Mouse (Mus musculus): Measurements from ENCODE around the gene Cdk20. TPM values are rescaled to one million over a fixed set of nuclear protein-coding genes. Genes with fewer than 3 reads are reported as not detected.
A peak's percentile ranks its signal among the peaks of the same experiment; 100 is the strongest.
"Not testable (repeated sequence)": the region's sequence is repeated elsewhere in the genome, so short reads cannot be mapped to it uniquely, and the experiment has no call there.

Gene Cdk20
- polyA plus RNA-seq, 1 experiment from 2014 or later = 10.8 TPM

DNA sequence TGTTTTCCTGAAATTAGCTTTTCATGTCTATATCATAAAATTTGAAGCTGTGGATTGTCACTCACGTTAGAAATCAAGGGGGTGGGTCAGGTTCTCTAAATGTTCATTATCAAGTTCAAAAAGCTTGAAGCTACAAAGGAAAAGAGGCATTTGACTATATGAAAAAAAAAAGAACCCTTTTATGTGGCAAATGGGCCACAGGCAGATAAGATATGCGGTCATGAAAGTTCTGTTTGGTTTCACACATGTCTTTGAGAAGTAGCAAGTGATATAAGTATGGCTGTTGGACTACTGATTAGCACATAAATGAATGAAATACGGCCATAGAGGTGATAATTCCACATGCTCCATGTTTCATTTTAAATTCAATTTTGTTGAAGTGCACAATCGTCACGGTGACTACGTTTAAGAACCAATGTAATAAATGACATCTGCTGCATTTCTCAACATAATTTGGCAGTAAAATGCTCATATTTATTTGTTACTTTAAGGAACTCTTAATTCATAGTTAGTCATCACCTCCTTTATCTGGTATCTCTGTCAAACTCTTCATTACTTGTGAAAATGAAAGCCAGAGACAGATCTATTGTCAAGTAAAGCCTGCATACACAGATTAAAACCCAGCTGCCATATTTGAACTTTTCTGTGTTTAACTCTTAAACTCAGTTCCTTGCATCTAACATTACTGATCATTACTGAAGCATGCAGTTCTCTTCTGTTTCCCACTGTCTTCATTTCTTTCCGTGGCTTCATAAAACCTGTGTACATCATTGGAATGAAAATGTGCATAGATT lies 18.1 kb downstream of the Cdk20 start:
- H3K9me3 ChIP-seq (ENCODE audit: control insufficient read depth, low read length) = no peaks in the 10 kb centered on the region
- 70% methylated on average over 7 of the region's 7 CpGs for WGBS
- H3K27ac ChIP-seq (replicated peaks; ENCODE audit: low read depth, low read length) = no peak overlapping the region
- no peaks in the 10 kb centered on the region for H3K4me1 ChIP-seq (ENCODE audit: control insufficient read depth, insufficient read depth, low read length)
- no peak for ATAC-seq (ENCODE audit: insufficient number of reproducible peaks, low FRiP score, low TSS enrichment, low read depth)
- H3K27me3 ChIP-seq (ENCODE audit: control insufficient read depth, insufficient read depth, low read length) = no peaks in the 10 kb centered on the region
- no peak overlapping the region for H3K4me3 ChIP-seq (ENCODE audit: low read depth, low read length)
- no peak overlapping the region for H3K4me2 ChIP-seq (ENCODE audit: low read depth, severe bottlenecking)
- no peak overlapping the region for H3K9ac ChIP-seq (ENCODE audit: low read length)
- DNase-seq (ENCODE audit: low spot score) = no peak
- H3K36me3 ChIP-seq (ENCODE audit: control insufficient read depth, insufficient read depth, low read length) = no peaks in the 10 kb centered on the region

- WGBS = 92% methylated on average over 19 of the region's 19 CpGs
These were observed 25.3 kb downstream of the Cdk20 start for GRCm38 (mm10) chr13:64457225-64457978.

DNA sequence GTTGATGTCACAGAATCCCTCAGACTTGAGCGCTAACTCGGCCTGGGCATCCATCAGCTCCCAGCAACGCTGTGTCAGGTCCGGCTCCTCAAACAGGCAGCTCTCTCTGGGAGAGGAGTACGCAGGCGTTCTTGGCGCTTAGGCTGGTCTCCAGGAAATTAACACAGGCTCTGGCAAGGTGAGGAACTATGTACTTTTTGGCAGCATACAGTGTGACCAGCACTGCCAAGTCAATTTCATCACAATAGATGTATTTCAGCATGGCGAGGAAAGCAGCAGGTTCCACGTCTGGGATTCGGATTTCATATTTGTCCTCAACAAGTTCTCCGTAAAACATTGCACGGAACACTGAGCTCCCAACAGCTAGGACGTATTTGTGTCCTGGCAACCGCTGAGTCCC lies 26.1 kb downstream of the Cdk20 start:
- Histone ChIP-seq H3K4me3 (ENCODE audit: low read depth, low read length) (no peak overlapping the region), H3K27me3 (ENCODE audit: control insufficient read depth, insufficient read depth, low read length) (no peaks in the 10 kb centered on the region), H3K4me2 (ENCODE audit: low read depth, severe bottlenecking) (no peak overlapping the region), H3K36me3 (ENCODE audit: control insufficient read depth, insufficient read depth, low read length) (no peaks in the 10 kb centered on the region), H3K4me1 (ENCODE audit: control insufficient read depth, insufficient read depth, low read length) (no peaks in the 10 kb centered on the region), H3K9me3 (ENCODE audit: control insufficient read depth, low read length) (no peaks in the 10 kb centered on the region), H3K27ac (replicated peaks; ENCODE audit: low read depth, low read length) (no peak overlapping the region), H3K9ac (ENCODE audit: low read length) (no peak overlapping the region)
- 91% methylated on average over 14 of the region's 14 CpGs for WGBS
- DNase-seq (ENCODE audit: low spot score) (no peak), ATAC-seq (ENCODE audit: insufficient number of reproducible peaks, low FRiP score, low TSS enrichment, low read depth) (no peak)

More at GRCm38 (mm10) chr13:64457225-64457978, 25.3 kb downstream of the Cdk20 start:
- DNase-seq (ENCODE audit: low spot score); ATAC-seq (ENCODE audit: insufficient number of reproducible peaks, low FRiP score, low TSS enrichment, low read depth); H3K27me3 ChIP-seq (ENCODE audit: control insufficient read depth, insufficient read depth, low read length); H3K9me3 ChIP-seq (ENCODE audit: control insufficient read depth, low read length); H3K4me2 ChIP-seq (ENCODE audit: low read depth, severe bottlenecking); H3K4me3 ChIP-seq (ENCODE audit: low read depth, low read length); H3K36me3 ChIP-seq (ENCODE audit: control insufficient read depth, insufficient read depth, low read length); H3K4me1 ChIP-seq (ENCODE audit: control insufficient read depth, insufficient read depth, low read length); H3K27ac ChIP-seq (replicated peaks; ENCODE audit: low read depth, low read length); H3K9ac ChIP-seq (ENCODE audit: low read length): not testable (repeated sequence)

DNA sequence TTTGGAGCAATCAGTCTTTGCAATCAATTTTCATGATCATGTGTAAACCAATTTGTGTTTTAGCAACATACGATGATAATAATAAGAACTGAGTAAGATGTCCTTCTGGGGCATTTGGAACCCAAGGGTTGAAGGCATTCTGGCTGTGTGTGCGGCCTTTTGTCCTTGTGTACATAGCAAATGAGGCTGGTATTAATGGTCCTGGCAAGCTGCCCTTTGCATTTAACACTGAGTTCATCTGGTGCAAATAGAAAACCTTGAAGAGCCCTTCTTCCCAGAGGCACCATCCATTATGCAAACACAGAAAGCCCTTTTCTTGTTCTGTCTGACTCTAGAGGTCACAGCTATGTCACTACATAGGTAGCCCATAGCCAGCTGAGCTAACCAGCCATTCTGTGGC lies 30.5 kb downstream of the Cdk20 start:
- H3K36me3 ChIP-seq (ENCODE audit: control insufficient read depth, insufficient read depth, low read length) = no peaks in the 10 kb centered on the region
- DNase-seq (ENCODE audit: low spot score) (no peak), ATAC-seq (ENCODE audit: insufficient number of reproducible peaks, low FRiP score, low TSS enrichment, low read depth) (no peak)
- H3K27me3 ChIP-seq (ENCODE audit: control insufficient read depth, insufficient read depth, low read length) = no peaks in the 10 kb centered on the region
- no peak overlapping the region for H3K4me3 ChIP-seq (ENCODE audit: low read depth, low read length)
- no peaks in the 10 kb centered on the region for H3K4me1 ChIP-seq (ENCODE audit: control insufficient read depth, insufficient read depth, low read length)
- 87% methylated on average over 2 of the region's 2 CpGs for WGBS
- H3K4me2 ChIP-seq (ENCODE audit: low read depth, severe bottlenecking) = no peak overlapping the region
- no peak overlapping the region for H3K27ac ChIP-seq (replicated peaks; ENCODE audit: low read depth, low read length)
- no peaks in the 10 kb centered on the region for H3K9me3 ChIP-seq (ENCODE audit: control insufficient read depth, low read length)
- H3K9ac ChIP-seq (ENCODE audit: low read length) = no peak overlapping the region

- H3K4me2 ChIP-seq (ENCODE audit: low read depth, severe bottlenecking) = no peak overlapping the region
- no peaks in the 10 kb centered on the region for H3K27me3 ChIP-seq (ENCODE audit: control insufficient read depth, insufficient read depth, low read length)
- 74% methylated on average over 9 of the region's 9 CpGs for WGBS
- no peak for DNase-seq (ENCODE audit: low spot score)
- H3K36me3 ChIP-seq (ENCODE audit: control insufficient read depth, insufficient read depth, low read length) = no peaks in the 10 kb centered on the region
- no peak overlapping the region for H3K27ac ChIP-seq (replicated peaks; ENCODE audit: low read depth, low read length)
- no peaks in the 10 kb centered on the region for H3K4me1 ChIP-seq (ENCODE audit: control insufficient read depth, insufficient read depth, low read length)
- no peak overlapping the region for H3K9ac ChIP-seq (ENCODE audit: low read length)
- H3K9me3 ChIP-seq (ENCODE audit: control insufficient read depth, low read length) = no peaks in the 10 kb centered on the region
- no peak overlapping the region for H3K4me3 ChIP-seq (ENCODE audit: low read depth, low read length)
- no peak for ATAC-seq (ENCODE audit: insufficient number of reproducible peaks, low FRiP score, low TSS enrichment, low read depth)
These were observed 33.1 kb downstream of the Cdk20 start for GRCm38 (mm10) chr13:64465166-64465565.

- Histone ChIP-seq H3K9me3 (ENCODE audit: control insufficient read depth, low read length) (no peaks in the 10 kb centered on the region), H3K27me3 (ENCODE audit: control insufficient read depth, insufficient read depth, low read length) (no peaks in the 10 kb centered on the region), H3K36me3 (ENCODE audit: control insufficient read depth, insufficient read depth, low read length) (no peaks in the 10 kb centered on the region), H3K4me2 (ENCODE audit: low read depth, severe bottlenecking) (no peak overlapping the region), H3K27ac (replicated peaks; ENCODE audit: low read depth, low read length) (no peak overlapping the region), H3K9ac (ENCODE audit: low read length) (no peak overlapping the region), H3K4me1 (ENCODE audit: control insufficient read depth, insufficient read depth, low read length) (no peaks in the 10 kb centered on the region), H3K4me3 (ENCODE audit: low read depth, low read length) (no peak overlapping the region)
- ATAC-seq (ENCODE audit: insufficient number of reproducible peaks, low FRiP score, low TSS enrichment, low read depth) (no peak), DNase-seq (ENCODE audit: low spot score) (no peak)
- 87% methylated on average over 6 of the region's 6 CpGs for WGBS
These were observed 35.8 kb downstream of the Cdk20 start for GRCm38 (mm10) chr13:64467886-64468285.

DNA sequence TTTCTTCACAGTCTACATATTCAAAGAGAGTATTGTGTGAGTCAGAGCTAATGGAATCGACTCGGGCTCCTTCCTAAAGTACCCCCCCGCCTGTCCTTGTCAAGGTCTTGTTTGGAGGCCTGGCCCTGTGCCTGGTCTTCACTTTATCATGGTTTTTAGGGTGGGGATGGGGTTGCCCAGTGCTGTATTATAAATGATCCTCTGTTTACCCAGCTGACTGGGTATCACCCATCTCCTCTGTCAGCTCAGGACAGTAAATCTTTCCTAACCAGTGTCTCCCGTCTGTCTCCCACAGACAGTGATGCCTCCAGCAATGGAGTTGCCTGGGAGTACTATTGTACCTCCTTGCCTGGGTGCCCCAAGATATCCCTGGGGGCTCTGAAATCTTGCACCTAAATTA lies 45.9 kb downstream of the Cdk20 start:
- DNase-seq (ENCODE audit: low spot score) (no peak), ATAC-seq (ENCODE audit: insufficient number of reproducible peaks, low FRiP score, low TSS enrichment, low read depth) (0 out of 2 replicates have a peak, but pooled peaks have one; percentile 21)
- no peaks in the 10 kb centered on the region for H3K9me3 ChIP-seq (ENCODE audit: control insufficient read depth, low read length)
- H3K4me3 ChIP-seq (ENCODE audit: low read depth, low read length) = no peak overlapping the region
- H3K36me3 ChIP-seq (ENCODE audit: control insufficient read depth, insufficient read depth, low read length) = no peaks in the 10 kb centered on the region
- no peak overlapping the region for H3K9ac ChIP-seq (ENCODE audit: low read length)
- H3K27me3 ChIP-seq (ENCODE audit: control insufficient read depth, insufficient read depth, low read length) = no peaks in the 10 kb centered on the region
- WGBS = 69% methylated on average over 4 of the region's 4 CpGs
- no peak overlapping the region for H3K4me2 ChIP-seq (ENCODE audit: low read depth, severe bottlenecking)
- H3K4me1 ChIP-seq (ENCODE audit: control insufficient read depth, insufficient read depth, low read length) = no peaks in the 10 kb centered on the region
- H3K27ac ChIP-seq (replicated peaks; ENCODE audit: low read depth, low read length) = no peak overlapping the region

- no peak overlapping the region for H3K27ac ChIP-seq (replicated peaks; ENCODE audit: low read depth, low read length)
- H3K36me3 ChIP-seq (ENCODE audit: control insufficient read depth, insufficient read depth, low read length) = no peaks in the 10 kb centered on the region
- no peaks in the 10 kb centered on the region for H3K27me3 ChIP-seq (ENCODE audit: control insufficient read depth, insufficient read depth, low read length)
- H3K4me1 ChIP-seq (ENCODE audit: control insufficient read depth, insufficient read depth, low read length) = no peaks in the 10 kb centered on the region
- no peak overlapping the region for H3K9ac ChIP-seq (ENCODE audit: low read length)
- ATAC-seq (ENCODE audit: insufficient number of reproducible peaks, low FRiP score, low TSS enrichment, low read depth) = no peak
- DNase-seq (ENCODE audit: low spot score) = no peak
- WGBS = 83% methylated on average over 3 of the region's 3 CpGs
- H3K9me3 ChIP-seq (ENCODE audit: control insufficient read depth, low read length) = no peaks in the 10 kb centered on the region
- H3K4me3 ChIP-seq (ENCODE audit: low read depth, low read length) = no peak overlapping the region
- no peak overlapping the region for H3K4me2 ChIP-seq (ENCODE audit: low read depth, severe bottlenecking)
These were observed 47.8 kb downstream of the Cdk20 start for GRCm38 (mm10) chr13:64479960-64480359.
